Mouse (Mus musculus) testis, postnatal 10 days (tissue): ENCODE results near the gene Pramel3.
"Not testable (repeated sequence)": the region's sequence is repeated elsewhere in the genome, so short reads cannot be mapped to it uniquely, and the experiment has no call there.

Experiments used
- DNase-seq: peaks from one replicate; pipeline ENCODE4 v3.0.0; 2021; ENCODE audit warnings: low spot score

Pramel3 gene

DNA sequence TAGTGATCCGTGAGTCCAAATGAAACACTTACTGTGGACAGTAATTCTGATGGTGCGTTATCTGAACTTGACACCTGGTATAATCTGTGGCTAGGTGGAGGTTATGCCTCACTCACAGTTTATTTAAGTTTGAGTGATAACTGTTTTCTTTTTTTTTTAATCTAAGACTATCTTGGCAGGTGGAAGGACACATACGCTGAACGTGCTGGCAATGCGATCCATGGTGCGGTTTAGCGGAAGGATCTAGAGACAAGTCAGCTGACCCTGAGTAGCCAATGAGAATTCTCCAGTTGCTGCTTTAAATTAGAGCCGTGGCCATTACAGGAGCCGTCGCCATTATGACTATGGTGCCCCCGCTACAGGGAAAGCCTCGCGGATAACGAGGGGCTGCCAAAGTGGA lies at the start of gene Pramel3:
TSS of gene Pramel3 (plus strand) at position 301 of the 400 bp plus-strand sequence.
- not testable (repeated sequence) for DNase-seq

DNA sequence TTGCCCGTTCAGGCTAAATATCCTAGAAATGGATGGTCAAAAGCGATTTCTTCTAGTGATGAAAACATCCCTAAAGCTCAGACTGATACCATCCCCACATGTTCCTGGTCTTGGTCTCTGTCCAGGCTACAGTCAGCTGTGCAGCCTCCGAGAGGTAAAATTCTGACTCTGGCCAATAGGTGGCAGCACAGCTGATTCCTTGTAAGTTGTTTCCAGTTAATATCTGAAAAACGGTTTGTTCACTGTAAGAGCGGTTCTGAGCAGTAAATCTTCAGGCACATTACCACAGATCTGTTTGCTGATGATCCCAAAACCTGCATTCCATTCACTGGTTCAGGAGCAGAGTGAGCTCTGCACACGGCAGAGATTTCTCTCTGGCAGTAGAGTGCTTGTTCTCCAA lies 58.6 kb downstream of the Pramel3 start:
- not testable (repeated sequence) for DNase-seq

DNA sequence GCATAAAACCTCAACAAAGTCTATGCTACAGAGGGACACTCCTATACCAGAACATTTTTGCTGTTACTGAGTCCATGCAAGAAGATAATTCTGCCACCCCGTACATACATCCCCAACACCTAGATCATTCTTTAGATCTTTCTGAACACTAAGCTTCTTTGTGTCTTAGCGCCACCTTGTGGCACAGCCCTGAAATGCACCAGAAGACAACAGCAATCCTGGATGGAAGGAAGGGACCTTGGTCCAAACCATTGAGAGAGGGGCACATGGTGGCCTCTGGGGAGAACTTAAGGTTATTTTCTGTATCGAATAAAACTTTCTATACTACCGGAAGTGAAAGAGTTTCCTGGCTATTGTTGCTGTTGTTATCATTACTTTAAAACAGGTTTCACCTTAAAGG lies 59.8 kb downstream of the Pramel3 start:
- not testable (repeated sequence) for DNase-seq
